Mouse (Mus musculus): ENCODE measurements around the gene Bcl7c. TPM values are rescaled to one million over a fixed set of nuclear protein-coding genes. Genes with fewer than 3 reads are reported as not detected.
"Not testable (repeated sequence)": the region's sequence is repeated elsewhere in the genome, so short reads cannot be mapped to it uniquely, and the experiment has no call there.

Gene Bcl7c
- total RNA-seq, 1 experiment from 2014 or later, result 23.5 TPM

GRCm38 (mm10) chr7:127660882-127661281, 47.9 kb downstream of the Bcl7c start:
- no peak for ATAC-seq (replicated peaks; ENCODE audit: insufficient number of reproducible peaks, low FRiP score, low TSS enrichment, poor library complexity, severe bottlenecking)

DNA sequence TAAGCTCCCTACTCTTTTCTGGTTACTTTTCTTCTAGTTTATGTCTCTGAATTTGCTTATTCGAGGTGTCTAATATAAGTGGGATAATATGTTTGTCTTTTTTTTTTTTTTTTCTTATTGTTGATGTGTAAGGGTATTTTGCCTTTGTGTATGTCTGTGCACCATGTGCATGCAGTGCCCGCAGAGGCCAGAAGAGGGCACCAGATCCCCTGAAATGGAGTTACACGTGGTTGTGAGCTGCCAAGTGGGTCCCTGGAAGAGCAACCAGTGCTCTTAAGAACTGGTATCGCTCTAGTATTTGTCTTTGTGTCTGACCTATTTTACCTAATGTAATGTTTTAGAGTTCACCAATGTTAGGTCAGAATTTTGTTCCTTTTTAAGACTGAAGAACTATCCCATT, 51.8 kb downstream of the Bcl7c start:
- no peak for ATAC-seq (replicated peaks; ENCODE audit: insufficient number of reproducible peaks, low FRiP score, low TSS enrichment, poor library complexity, severe bottlenecking)

GRCm38 (mm10) chr7:127654318-127654717, 54.4 kb downstream of the Bcl7c start:
- ATAC-seq (replicated peaks; ENCODE audit: insufficient number of reproducible peaks, low FRiP score, low TSS enrichment, poor library complexity, severe bottlenecking), result no peak

GRCm38 (mm10) chr7:127652050-127652449, 56.7 kb downstream of the Bcl7c start:
- no peak for ATAC-seq (replicated peaks; ENCODE audit: insufficient number of reproducible peaks, low FRiP score, low TSS enrichment, poor library complexity, severe bottlenecking)

GRCm38 (mm10) chr7:127651624-127652023, 57.1 kb downstream of the Bcl7c start:
- ATAC-seq (replicated peaks; ENCODE audit: insufficient number of reproducible peaks, low FRiP score, low TSS enrichment, poor library complexity, severe bottlenecking), result no peak

- ATAC-seq (replicated peaks; ENCODE audit: insufficient number of reproducible peaks, low FRiP score, low TSS enrichment, poor library complexity, severe bottlenecking), result no peak
Observed at GRCm38 (mm10) chr7:127649206-127649605, 59.5 kb downstream of the Bcl7c start.

- no peak for ATAC-seq (replicated peaks; ENCODE audit: insufficient number of reproducible peaks, low FRiP score, low TSS enrichment, poor library complexity, severe bottlenecking)
Observed at GRCm38 (mm10) chr7:127648516-127649201, 60.1 kb downstream of the Bcl7c start.

DNA sequence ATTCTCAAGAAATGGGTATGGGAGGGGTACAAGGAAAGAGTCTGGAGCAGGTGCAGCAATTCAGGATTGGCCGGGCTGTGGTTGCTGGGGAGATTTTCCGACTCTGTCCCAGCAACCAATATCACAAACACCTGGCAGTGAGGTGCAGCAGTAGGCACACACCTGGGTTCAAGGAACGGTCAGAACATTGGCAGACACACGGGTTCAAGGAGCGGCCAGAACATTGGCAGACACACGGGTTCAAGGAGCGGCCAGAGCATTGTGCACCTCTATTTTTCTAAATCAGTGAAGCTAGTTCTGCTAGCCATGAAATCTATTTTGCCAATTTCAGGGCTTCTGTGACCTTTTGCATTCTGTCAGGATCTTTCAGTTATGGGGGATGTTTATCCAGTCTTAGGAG, 61.2 kb downstream of the Bcl7c start:
- not testable (repeated sequence) for ATAC-seq (replicated peaks; ENCODE audit: insufficient number of reproducible peaks, low FRiP score, low TSS enrichment, poor library complexity, severe bottlenecking)

- no peak for ATAC-seq (replicated peaks; ENCODE audit: insufficient number of reproducible peaks, low FRiP score, low TSS enrichment, poor library complexity, severe bottlenecking)
Observed at GRCm38 (mm10) chr7:127646363-127646762, 62.4 kb downstream of the Bcl7c start.

- ATAC-seq (replicated peaks; ENCODE audit: insufficient number of reproducible peaks, low FRiP score, low TSS enrichment, poor library complexity, severe bottlenecking), result no peak
Observed at GRCm38 (mm10) chr7:127642254-127642653, 66.5 kb downstream of the Bcl7c start.

GRCm38 (mm10) chr7:127641260-127641659, 67.5 kb downstream of the Bcl7c start:
- no peak for ATAC-seq (replicated peaks; ENCODE audit: insufficient number of reproducible peaks, low FRiP score, low TSS enrichment, poor library complexity, severe bottlenecking)

DNA sequence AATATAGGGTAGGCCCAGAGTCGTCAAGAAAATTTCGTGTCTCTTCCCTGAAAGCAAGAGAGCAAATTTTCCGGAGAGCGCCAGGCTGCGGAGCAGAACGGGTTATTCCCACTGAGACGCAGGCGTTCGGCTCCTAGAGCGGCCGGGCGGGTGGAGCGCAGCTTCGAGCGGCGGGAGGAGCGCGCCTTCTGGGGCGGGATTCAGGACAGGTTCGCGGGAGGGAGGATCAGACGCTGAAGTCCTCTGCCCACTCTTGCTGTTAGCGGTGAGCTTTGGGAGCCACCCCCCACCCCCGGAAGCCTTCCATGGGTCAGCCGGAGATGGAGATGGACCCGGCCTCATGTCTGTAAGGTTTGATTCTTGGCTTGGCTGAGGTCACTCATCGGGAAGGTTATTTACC, 71.8 kb downstream of the Bcl7c start:
- no peak for ATAC-seq (replicated peaks; ENCODE audit: insufficient number of reproducible peaks, low FRiP score, low TSS enrichment, poor library complexity, severe bottlenecking)

GRCm38 (mm10) chr7:127631416-127631815, 77.3 kb downstream of the Bcl7c start:
- ATAC-seq (replicated peaks; ENCODE audit: insufficient number of reproducible peaks, low FRiP score, low TSS enrichment, poor library complexity, severe bottlenecking), result no peak

GRCm38 (mm10) chr7:127628646-127629045, 80.1 kb downstream of the Bcl7c start:
- ATAC-seq (replicated peaks; ENCODE audit: insufficient number of reproducible peaks, low FRiP score, low TSS enrichment, poor library complexity, severe bottlenecking), result no peak

GRCm38 (mm10) chr7:127626471-127626870, 82.3 kb downstream of the Bcl7c start:
- ATAC-seq (replicated peaks; ENCODE audit: insufficient number of reproducible peaks, low FRiP score, low TSS enrichment, poor library complexity, severe bottlenecking), result no peak

DNA sequence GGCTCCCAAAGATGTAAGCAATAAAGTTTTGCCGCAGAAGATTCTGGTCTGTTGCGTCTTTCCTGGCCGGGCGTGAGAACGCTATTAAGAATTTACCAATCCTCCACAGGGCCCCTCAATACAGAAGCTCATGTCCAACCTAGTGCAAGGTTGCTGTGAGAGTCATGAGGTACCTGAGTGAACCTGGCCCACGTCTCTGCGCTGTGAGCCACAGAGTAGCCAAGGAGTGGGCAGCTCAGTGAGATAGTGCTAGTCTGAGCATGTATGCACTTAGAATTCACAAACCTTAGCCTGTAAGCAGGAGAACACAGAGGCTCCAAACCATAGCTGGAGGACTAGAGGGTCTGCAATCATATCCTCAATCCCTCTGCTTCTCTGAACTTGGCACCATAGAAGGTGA, 82.7 kb downstream of the Bcl7c start:
- ATAC-seq (replicated peaks; ENCODE audit: insufficient number of reproducible peaks, low FRiP score, low TSS enrichment, poor library complexity, severe bottlenecking), result no peak

- not testable (repeated sequence) for ATAC-seq (replicated peaks; ENCODE audit: insufficient number of reproducible peaks, low FRiP score, low TSS enrichment, poor library complexity, severe bottlenecking)
Observed at GRCm38 (mm10) chr7:127618402-127618801, 90.3 kb downstream of the Bcl7c start.

GRCm38 (mm10) chr7:127617962-127618361, 90.8 kb downstream of the Bcl7c start:
- no peak for ATAC-seq (replicated peaks; ENCODE audit: insufficient number of reproducible peaks, low FRiP score, low TSS enrichment, poor library complexity, severe bottlenecking)

- ATAC-seq (replicated peaks; ENCODE audit: insufficient number of reproducible peaks, low FRiP score, low TSS enrichment, poor library complexity, severe bottlenecking), result no peak
Observed at GRCm38 (mm10) chr7:127616881-127617280, 91.9 kb downstream of the Bcl7c start.

DNA sequence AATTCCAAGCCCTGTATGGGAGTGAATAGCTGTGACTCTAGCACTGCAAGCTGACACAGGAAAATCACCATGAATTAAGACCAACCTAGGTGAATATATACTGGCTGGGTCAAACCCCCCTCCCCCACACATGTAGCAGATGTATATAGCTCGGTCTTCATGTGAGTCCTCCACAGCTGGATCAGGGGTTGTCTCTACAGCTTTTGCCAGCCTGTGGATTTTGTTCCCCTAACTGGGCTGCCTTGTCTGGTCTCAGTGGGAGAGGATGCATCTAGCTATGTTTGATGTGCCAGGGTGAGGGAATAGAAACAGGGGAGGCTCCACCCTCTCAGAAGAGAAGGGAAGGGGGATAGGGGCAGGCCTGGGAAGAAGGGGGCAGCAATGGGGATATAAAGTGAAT, 92.4 kb downstream of the Bcl7c start:
- no peak for ATAC-seq (replicated peaks; ENCODE audit: insufficient number of reproducible peaks, low FRiP score, low TSS enrichment, poor library complexity, severe bottlenecking)

Data from monocyte, adult 5-6 weeks (primary cell).